11 mouse cellular contexts compared by ENCODE assay signal in the genomic region with DNA sequence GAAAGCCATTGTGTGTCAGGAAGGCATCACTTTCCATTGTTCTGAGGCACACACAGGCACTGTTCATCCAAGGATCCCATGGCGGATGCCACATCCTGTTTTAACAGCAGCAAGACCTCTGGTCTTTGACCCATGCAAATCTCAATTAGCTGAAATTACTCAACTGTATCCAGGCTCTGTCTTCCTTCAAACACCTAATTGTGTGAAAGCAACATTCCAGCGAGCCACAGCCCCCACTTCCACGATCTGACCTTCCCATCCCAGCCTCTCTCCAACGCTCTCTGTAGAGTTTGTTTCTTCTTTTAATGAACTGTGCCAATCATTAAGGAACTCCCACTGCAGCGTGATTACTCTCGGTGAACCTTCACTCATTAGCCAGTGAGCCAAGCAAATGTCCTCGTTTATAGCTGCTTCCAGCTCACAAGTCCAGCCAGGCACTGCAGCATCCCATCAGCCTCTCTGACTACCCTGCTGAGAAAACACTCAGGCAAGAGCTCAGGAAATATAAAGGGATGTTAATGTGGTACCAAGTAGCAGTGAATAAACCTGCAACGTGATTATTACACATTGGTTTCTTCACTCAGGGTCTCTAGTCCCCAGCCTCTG.
A peak's percentile ranks its signal among the peaks of the same experiment; 100 is the strongest.
DNase-seq lines count a peak whose midpoint lies in the region; TF ChIP-seq lines count a peak whose summit lies in the region.
"Had no signal": no experiment of that assay in that cellular context is flagged by ENCODE, and none has a peak within 500 bp of the region (broad histone marks: within the 10 kb centered on the region; RNA-seq: fewer than 3 reads in every experiment).

No protein-coding gene starts in this region.

- H3K9me3 ChIP-seq in heart, embryonic 10.5 days = no peaks in the 10 kb centered on the region
- H3K9me3 ChIP-seq: heart, embryonic 13.5 days; limb, embryonic 12.5 days had no signal

- no peak overlapping the region for H3K27ac ChIP-seq in heart, embryonic 10.5 days
- H3K27ac ChIP-seq: heart, embryonic 13.5 days; limb, embryonic 12.5 days had no signal

- WGBS in heart, embryonic 10.5 days = 46% methylated on average over 8 of the region's 8 CpGs

- H3K36me3 ChIP-seq in heart, embryonic 10.5 days = no peaks in the 10 kb centered on the region
- H3K36me3 ChIP-seq: heart, embryonic 13.5 days; limb, embryonic 12.5 days had no signal

- no peak overlapping the region for H3K4me3 ChIP-seq in heart, embryonic 10.5 days
- H3K4me3 ChIP-seq: heart, embryonic 13.5 days; limb, embryonic 12.5 days had no signal

- peak; percentile 49 for DNase-seq in embryo, embryonic 10 days (ENCODE audit: low spot score)
- no peak for DNase-seq in embryo, embryonic 9.5 days (ENCODE audit: extremely low spot score)
- DNase-seq in brain, embryonic 14.5 days (ENCODE audit: low read depth) = peak; percentile 78
- DNase-seq in kidney, adult 11 months = peak; percentile 9
- DNase-seq in kidney, postnatal 4 days = peak; percentile 45 to 72
- DNase-seq in heart, embryonic 10.5 days (ENCODE audit: low spot score) = no peak
- DNase-seq in cerebellum, adult 9-10 months = no peak
- no peak for DNase-seq in gastrocnemius, postnatal 10 days
- DNase-seq: lung, embryonic 14.5 days had no signal

- no peak for TF ChIP-seq POLR2A in brain, embryonic 14.5 days (IDR thresholded peaks at IDR 0.05; ENCODE audit: borderline replicate concordance, extremely low read depth, insufficient read depth, insufficient read length, poor library complexity, severe bottlenecking)

- no peak for TF ChIP-seq CTCF in brain, embryonic 14.5 days (IDR thresholded peaks at IDR 0.05; ENCODE audit: borderline replicate concordance, extremely low read depth, insufficient read depth, insufficient read length)

- peaks cover 15% of the 10 kb centered on the region; the same call in 1 of the 2 replicates for H3K27me3 ChIP-seq in heart, embryonic 10.5 days (ENCODE audit: insufficient read depth, poor library complexity, severe bottlenecking)

- H3K4me1 ChIP-seq in heart, embryonic 10.5 days = 0 out of 2 replicates have a peak, but pooled peaks cover 5% of the 10 kb centered on the region

Comparison
In these comparisons a context has a peak if more than half of its experiments do, and no peak if none do; other contexts are left out.
1. DNase-seq: peak in embryo, embryonic 10 days (single experiment), brain, embryonic 14.5 days (single experiment), kidney, adult 11 months (single experiment) and kidney, postnatal 4 days (2 of 2); none in embryo, embryonic 9.5 days (single experiment), heart, embryonic 10.5 days (single experiment), cerebellum, adult 9-10 months (single experiment) and gastrocnemius, postnatal 10 days (single experiment).